Mouse (Mus musculus) lung, postnatal 4 days (tissue): ENCODE results near the gene Pnpla3.

Experiments used
- DNase-seq, 2 experiments: peaks; one replicate each; pipeline ENCODE4 v3.0.0; 2021

The Pnpla3 gene

GRCm38 (mm10) chr15:84182000-84182399 lies 14.4 kb downstream of the Pnpla3 start:
- DNase-seq, result no peak

- DNase-seq, result no peak
Observed at GRCm38 (mm10) chr15:84183967-84184366, 16.3 kb downstream of the Pnpla3 start.

GRCm38 (mm10) chr15:84186196-84186595 lies 18.6 kb downstream of the Pnpla3 start:
- DNase-seq, result no peak

GRCm38 (mm10) chr15:84188887-84189530 lies 21.4 kb downstream of the Pnpla3 start:
- no peak for DNase-seq

GRCm38 (mm10) chr15:84189881-84190280 lies 22.2 kb downstream of the Pnpla3 start:
- no peak for DNase-seq

- DNase-seq, result no peak
Observed at GRCm38 (mm10) chr15:84191724-84192057, 24.1 kb downstream of the Pnpla3 start.

GRCm38 (mm10) chr15:84192058-84192791 lies 24.6 kb downstream of the Pnpla3 start, which contains the start of gene Samm50:
Samm50 (plus strand) TSS chr15:84192241.
- peak; percentile 93 to 94 for DNase-seq

GRCm38 (mm10) chr15:84196486-84197165 lies 29.0 kb downstream of the Pnpla3 start:
- DNase-seq, result no peak

- DNase-seq, result no peak
Observed at GRCm38 (mm10) chr15:84207327-84207726, 39.7 kb downstream of the Pnpla3 start.

- DNase-seq, result peak in 1 of 2 experiments; percentile 46
Observed at GRCm38 (mm10) chr15:84209517-84210412, 42.1 kb downstream of the Pnpla3 start.

GRCm38 (mm10) chr15:84210461-84210860 lies 42.8 kb downstream of the Pnpla3 start:
- no peak for DNase-seq

- DNase-seq, result no peak
Observed at GRCm38 (mm10) chr15:84210941-84211340, 43.3 kb downstream of the Pnpla3 start.

- no peak for DNase-seq
Observed at GRCm38 (mm10) chr15:84211564-84211963, 43.9 kb downstream of the Pnpla3 start.

GRCm38 (mm10) chr15:84212031-84212755 lies 44.6 kb downstream of the Pnpla3 start:
- DNase-seq, result peak; percentile 80 to 87

- no peak for DNase-seq
Observed at GRCm38 (mm10) chr15:84212756-84213105, 45.1 kb downstream of the Pnpla3 start.

- no peak for DNase-seq
Observed at GRCm38 (mm10) chr15:84213162-84213739, 45.6 kb downstream of the Pnpla3 start.

GRCm38 (mm10) chr15:84214476-84214875 lies 46.8 kb downstream of the Pnpla3 start:
- DNase-seq, result no peak

GRCm38 (mm10) chr15:84215273-84215672 lies 47.6 kb downstream of the Pnpla3 start:
- DNase-seq, result no peak

GRCm38 (mm10) chr15:84216026-84216425 lies 48.4 kb downstream of the Pnpla3 start:
- DNase-seq, result no peak

- no peak for DNase-seq
Observed at GRCm38 (mm10) chr15:84216461-84217084, 48.9 kb downstream of the Pnpla3 start.
